Mouse (Mus musculus): Measurements from ENCODE around the gene Bdp1. TPM values are rescaled to one million over a fixed set of nuclear protein-coding genes. Genes with fewer than 3 reads are reported as not detected.

The Bdp1 gene
- polyA plus RNA-seq, 1 experiment from 2014 or later, result 23.7 TPM

DNA sequence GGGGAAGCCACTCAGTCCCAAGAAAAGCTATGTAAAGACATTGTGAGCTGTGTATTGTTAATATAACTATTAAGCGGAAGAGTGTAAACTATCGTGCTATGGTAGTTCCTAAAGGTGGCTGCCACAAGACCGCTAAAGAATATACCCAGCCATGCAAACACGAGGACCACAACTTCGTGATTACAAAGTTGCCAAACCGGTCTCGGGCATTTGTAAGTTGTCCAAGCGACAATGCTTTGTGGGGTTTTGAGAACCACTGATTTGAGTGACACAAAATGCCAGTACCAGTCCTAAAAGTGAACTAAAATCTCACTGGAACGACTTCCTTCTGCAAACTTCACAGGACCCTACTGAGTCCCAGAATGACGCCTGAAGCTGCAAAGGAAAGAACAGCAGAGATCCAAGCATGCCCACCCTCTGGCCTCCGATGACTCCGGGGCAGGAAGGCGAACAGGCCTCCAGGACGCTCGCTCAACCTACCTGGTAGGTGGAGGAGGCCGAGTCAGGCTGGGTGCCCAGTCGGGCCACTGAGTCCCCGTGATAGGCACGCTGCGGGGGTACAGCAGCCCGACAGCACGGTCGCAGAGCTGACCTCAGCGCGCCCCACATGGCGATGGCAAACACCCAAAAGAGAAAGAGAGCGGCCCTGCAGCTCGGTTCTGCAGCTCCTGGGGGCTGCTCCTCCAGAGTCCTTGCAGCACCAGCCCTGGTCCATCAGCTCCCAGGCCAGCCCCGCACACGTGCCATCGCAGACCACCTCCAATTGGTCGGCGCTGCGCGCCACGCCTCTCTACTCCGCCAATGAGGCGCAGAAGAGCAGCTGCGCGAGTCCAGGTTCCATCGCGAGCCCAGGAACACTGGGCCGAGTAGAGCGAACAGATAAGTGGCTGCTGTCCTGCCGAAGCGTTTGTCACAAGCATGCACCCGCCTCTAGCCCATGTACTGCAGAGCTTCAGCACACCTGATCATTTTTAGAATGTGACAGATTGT lies 88.7 kb downstream of the Bdp1 start, which contains the start of gene Mccc2:
Mccc2 (minus strand) TSS at position 734 of the 990 bp plus-strand sequence.
- Histone ChIP-seq H3K9me3 (ENCODE audit: control insufficient read depth, low read length) (no peaks in the 10 kb centered on the region), H3K27ac (ENCODE audit: low read depth, low read length) (no peak within 1 kb of the TSS), H3K9ac (ENCODE audit: low read length) (peak within 1 kb of the TSS; percentile 80), H3K4me3 (ENCODE audit: low read depth, low read length) (peak within 1 kb of the TSS; percentile 61), H3K36me3 (ENCODE audit: control insufficient read depth, insufficient read depth, low read length) (no peaks in the 10 kb centered on the region), H3K4me2 (peak within 1 kb of the TSS; percentile 74), H3K27me3 (ENCODE audit: control insufficient read depth, insufficient read depth, low read length) (no peaks in the 10 kb centered on the region), H3K4me1 (ENCODE audit: control insufficient read depth, insufficient read depth, low read length) (peaks cover 4% of the 10 kb centered on the region; the same call in 1 of the 2 replicates)
- 5% methylated on average over 47 of the region's 47 CpGs for WGBS
- DNase-seq (ENCODE audit: low spot score, missing footprints) (peak; percentile 97), ATAC-seq (ENCODE audit: low FRiP score) (peak; percentile 100)

GRCm38 (mm10) chr13:100005911-100006496 lies 97.9 kb downstream of the Bdp1 start:
- Histone ChIP-seq H3K27me3 (ENCODE audit: control insufficient read depth, insufficient read depth, low read length) (no peaks in the 10 kb centered on the region), H3K27ac (ENCODE audit: low read depth, low read length) (no peak overlapping the region), H3K9me3 (ENCODE audit: control insufficient read depth, low read length) (no peaks in the 10 kb centered on the region), H3K36me3 (ENCODE audit: control insufficient read depth, insufficient read depth, low read length) (no peaks in the 10 kb centered on the region), H3K9ac (ENCODE audit: low read length) (no peak overlapping the region), H3K4me3 (ENCODE audit: low read depth, low read length) (no peak overlapping the region), H3K4me1 (ENCODE audit: control insufficient read depth, insufficient read depth, low read length) (no peaks in the 10 kb centered on the region), H3K4me2 (no peak overlapping the region)
- WGBS, result 91% methylated on average over 12 of the region's 12 CpGs
- ATAC-seq (ENCODE audit: low FRiP score) (no peak), DNase-seq (ENCODE audit: low spot score, missing footprints) (no peak)

- Histone ChIP-seq H3K9me3 (ENCODE audit: control insufficient read depth, low read length) (no peaks in the 10 kb centered on the region), H3K27me3 (ENCODE audit: control insufficient read depth, insufficient read depth, low read length) (no peaks in the 10 kb centered on the region), H3K4me1 (ENCODE audit: control insufficient read depth, insufficient read depth, low read length) (no peaks in the 10 kb centered on the region), H3K9ac (ENCODE audit: low read length) (no peak overlapping the region), H3K36me3 (ENCODE audit: control insufficient read depth, insufficient read depth, low read length) (no peaks in the 10 kb centered on the region), H3K27ac (ENCODE audit: low read depth, low read length) (no peak overlapping the region), H3K4me3 (ENCODE audit: low read depth, low read length) (no peak overlapping the region), H3K4me2 (no peak overlapping the region)
- DNase-seq (ENCODE audit: low spot score, missing footprints) (peak; percentile 92), ATAC-seq (ENCODE audit: low FRiP score) (0 out of 2 replicates have a peak, but pooled peaks have one; percentile 57)
- WGBS, result 40% methylated on average over 5 of the region's 5 CpGs
Measured at GRCm38 (mm10) chr13:100001790-100002196, 102.1 kb downstream of the Bdp1 start.

DNA sequence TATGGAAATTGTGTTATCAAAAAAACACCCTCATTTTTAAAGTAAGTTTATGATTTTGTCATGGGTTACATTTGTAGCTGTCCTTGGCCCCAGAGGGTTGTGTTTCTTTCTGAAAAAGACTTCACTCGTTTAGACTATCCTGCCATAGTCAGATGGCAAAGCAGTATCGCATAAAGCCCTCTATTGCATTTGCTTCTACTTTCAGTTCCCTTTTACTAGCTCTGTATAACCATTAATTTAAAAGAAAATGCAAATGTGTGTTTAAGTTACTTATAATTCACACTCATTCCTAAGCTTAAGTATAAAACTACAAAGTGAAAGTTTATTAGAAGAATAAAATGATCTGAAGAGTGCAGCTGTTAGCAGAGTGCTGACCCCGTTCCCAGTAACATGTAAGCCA lies 104.8 kb downstream of the Bdp1 start:
- ATAC-seq (ENCODE audit: low FRiP score), result no peak
- Histone ChIP-seq H3K27me3 (ENCODE audit: control insufficient read depth, insufficient read depth, low read length) (no peaks in the 10 kb centered on the region), H3K4me1 (ENCODE audit: control insufficient read depth, insufficient read depth, low read length) (no peaks in the 10 kb centered on the region), H3K9ac (ENCODE audit: low read length) (no peak overlapping the region), H3K9me3 (ENCODE audit: control insufficient read depth, low read length) (no peaks in the 10 kb centered on the region), H3K36me3 (ENCODE audit: control insufficient read depth, insufficient read depth, low read length) (no peaks in the 10 kb centered on the region), H3K27ac (ENCODE audit: low read depth, low read length) (no peak overlapping the region), H3K4me3 (ENCODE audit: low read depth, low read length) (no peak overlapping the region), H3K4me2 (no peak overlapping the region)
- WGBS, result 89% methylated on average over 3 of the region's 3 CpGs
- no peak for DNase-seq (ENCODE audit: low spot score, missing footprints)

- H3K4me1 ChIP-seq (ENCODE audit: control insufficient read depth, insufficient read depth, low read length), result no peaks in the 10 kb centered on the region
- no peak overlapping the region for H3K9ac ChIP-seq (ENCODE audit: low read length)
- no peak overlapping the region for H3K4me2 ChIP-seq
- WGBS, result 84% methylated on average over 3 of the region's 3 CpGs
- no peak overlapping the region for H3K27ac ChIP-seq (ENCODE audit: low read depth, low read length)
- DNase-seq (ENCODE audit: low spot score, missing footprints), result no peak
- H3K4me3 ChIP-seq (ENCODE audit: low read depth, low read length), result no peak overlapping the region
- no peaks in the 10 kb centered on the region for H3K9me3 ChIP-seq (ENCODE audit: control insufficient read depth, low read length)
- no peaks in the 10 kb centered on the region for H3K36me3 ChIP-seq (ENCODE audit: control insufficient read depth, insufficient read depth, low read length)
- no peaks in the 10 kb centered on the region for H3K27me3 ChIP-seq (ENCODE audit: control insufficient read depth, insufficient read depth, low read length)
- ATAC-seq (ENCODE audit: low FRiP score), result no peak
Measured at GRCm38 (mm10) chr13:99998099-99998498, 105.8 kb downstream of the Bdp1 start.

DNA sequence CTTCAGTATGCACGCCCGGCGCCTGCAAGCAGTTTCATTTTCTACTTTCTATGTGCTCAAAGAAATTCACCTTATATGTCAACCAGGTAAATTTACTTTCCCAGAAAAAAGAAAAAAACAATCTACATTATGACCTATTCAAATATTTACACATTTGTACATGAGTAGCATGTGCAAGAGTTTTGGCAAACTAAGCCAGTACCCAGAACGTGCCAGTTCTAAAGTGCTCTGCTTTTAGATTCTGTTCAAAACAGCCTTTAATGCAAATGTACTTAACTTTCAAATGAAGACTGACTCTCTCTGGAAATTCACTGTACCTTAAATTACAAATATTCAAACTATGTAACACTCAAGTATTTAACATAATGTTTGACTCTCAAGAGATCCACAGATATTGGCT lies 114.3 kb downstream of the Bdp1 start:
- DNase-seq (ENCODE audit: low spot score, missing footprints), result no peak
- Histone ChIP-seq H3K9ac (ENCODE audit: low read length) (no peak overlapping the region), H3K4me1 (ENCODE audit: control insufficient read depth, insufficient read depth, low read length) (no peaks in the 10 kb centered on the region), H3K4me2 (no peak overlapping the region), H3K4me3 (ENCODE audit: low read depth, low read length) (no peak overlapping the region), H3K36me3 (ENCODE audit: control insufficient read depth, insufficient read depth, low read length) (no peaks in the 10 kb centered on the region), H3K27me3 (ENCODE audit: control insufficient read depth, insufficient read depth, low read length) (no peaks in the 10 kb centered on the region), H3K27ac (ENCODE audit: low read depth, low read length) (no peak overlapping the region), H3K9me3 (ENCODE audit: control insufficient read depth, low read length) (no peaks in the 10 kb centered on the region)
- no peak for ATAC-seq (ENCODE audit: low FRiP score)
- WGBS, result 94% methylated on average over 4 of the region's 4 CpGs

- ATAC-seq (ENCODE audit: low FRiP score), result no peak
- Histone ChIP-seq H3K4me2 (no peak overlapping the region), H3K9ac (ENCODE audit: low read length) (no peak overlapping the region), H3K27ac (ENCODE audit: low read depth, low read length) (no peak overlapping the region), H3K4me1 (ENCODE audit: control insufficient read depth, insufficient read depth, low read length) (no peaks in the 10 kb centered on the region), H3K36me3 (ENCODE audit: control insufficient read depth, insufficient read depth, low read length) (no peaks in the 10 kb centered on the region), H3K4me3 (ENCODE audit: low read depth, low read length) (no peak overlapping the region), H3K9me3 (ENCODE audit: control insufficient read depth, low read length) (no peaks in the 10 kb centered on the region), H3K27me3 (ENCODE audit: control insufficient read depth, insufficient read depth, low read length) (no peaks in the 10 kb centered on the region)
- 80% methylated on average over 1 of the region's 1 CpGs for WGBS
- DNase-seq (ENCODE audit: low spot score, missing footprints), result no peak
Measured at GRCm38 (mm10) chr13:99983320-99983719, 120.5 kb downstream of the Bdp1 start.

- H3K9ac ChIP-seq (ENCODE audit: low read length), result no peak overlapping the region
- ATAC-seq (ENCODE audit: low FRiP score) (no peak), DNase-seq (ENCODE audit: low spot score, missing footprints) (no peak)
- H3K9me3 ChIP-seq (ENCODE audit: control insufficient read depth, low read length), result no peaks in the 10 kb centered on the region
- no peak overlapping the region for H3K4me2 ChIP-seq
- H3K27me3 ChIP-seq (ENCODE audit: control insufficient read depth, insufficient read depth, low read length), result no peaks in the 10 kb centered on the region
- no peak overlapping the region for H3K27ac ChIP-seq (ENCODE audit: low read depth, low read length)
- no peaks in the 10 kb centered on the region for H3K36me3 ChIP-seq (ENCODE audit: control insufficient read depth, insufficient read depth, low read length)
- no peaks in the 10 kb centered on the region for H3K4me1 ChIP-seq (ENCODE audit: control insufficient read depth, insufficient read depth, low read length)
- H3K4me3 ChIP-seq (ENCODE audit: low read depth, low read length), result no peak overlapping the region
- WGBS, result 64% methylated on average over 2 of the region's 2 CpGs
Measured at GRCm38 (mm10) chr13:99979406-99979805, 124.5 kb downstream of the Bdp1 start.

- DNase-seq (ENCODE audit: low spot score, missing footprints) (no peak), ATAC-seq (ENCODE audit: low FRiP score) (no peak)
- WGBS, result 95% methylated on average over 4 of the region's 5 CpGs
- H3K4me3 ChIP-seq (ENCODE audit: low read depth, low read length), result no peak overlapping the region
- H3K9me3 ChIP-seq (ENCODE audit: control insufficient read depth, low read length), result no peaks in the 10 kb centered on the region
- H3K27ac ChIP-seq (ENCODE audit: low read depth, low read length), result no peak overlapping the region
- H3K36me3 ChIP-seq (ENCODE audit: control insufficient read depth, insufficient read depth, low read length), result no peaks in the 10 kb centered on the region
- no peaks in the 10 kb centered on the region for H3K4me1 ChIP-seq (ENCODE audit: control insufficient read depth, insufficient read depth, low read length)
- no peak overlapping the region for H3K4me2 ChIP-seq
- H3K9ac ChIP-seq (ENCODE audit: low read length), result no peak overlapping the region
- H3K27me3 ChIP-seq (ENCODE audit: control insufficient read depth, insufficient read depth, low read length), result no peaks in the 10 kb centered on the region
Measured at GRCm38 (mm10) chr13:99970089-99970488, 133.8 kb downstream of the Bdp1 start.

Data from midbrain, embryonic 11.5 days (tissue).